Mouse (Mus musculus) forebrain, embryonic 11.5 days (tissue): ENCODE measurements around the gene Sin3b. TPM values are rescaled to one million over a fixed set of nuclear protein-coding genes. Genes with fewer than 3 reads are reported as not detected.
"Not testable (repeated sequence)": the region's sequence is repeated elsewhere in the genome, so short reads cannot be mapped to it uniquely, and the experiment has no call there.

Source experiments
- ATAC-seq: fragments of 200-750 bp; cut with Nextera tagmentation; replicated peaks from 2 replicates; pipeline ENCODE4 v1.8.0; 2017; ENCODE audit warnings: moderate TSS enrichment; ENCODE audit not compliant: low FRiP score
- DNase-seq: peaks from one replicate; pipeline ENCODE4 v3.0.0-alpha.2; 2017; ENCODE audit warnings: low spot score
- H3K27ac ChIP-seq: fragments of 300-500 bp; sonication (generic); 2 replicates; pipeline ENCODE4 v1.5.1; 2014; ENCODE audit warnings: low read depth, low read length
- H3K27me3 ChIP-seq: fragments of 300-500 bp; sonication (generic); 2 replicates; pipeline ENCODE4 v1.6.1; 2014; ENCODE audit warnings: mild to moderate bottlenecking, low read length, mixed read lengths; ENCODE audit not compliant: control insufficient read depth, insufficient read depth
- H3K36me3 ChIP-seq: fragments of 300-500 bp; sonication (generic); 2 replicates; pipeline ENCODE4 v1.6.1; 2014; ENCODE audit warnings: mild to moderate bottlenecking, low read length, moderate library complexity, mixed read lengths; ENCODE audit not compliant: control insufficient read depth, insufficient read depth
- H3K4me1 ChIP-seq: fragments of 300-500 bp; sonication (generic); replicated peaks from 2 replicates; pipeline ENCODE4 v1.6.1; 2014; ENCODE audit warnings: low read length, mixed read lengths; ENCODE audit not compliant: control insufficient read depth, insufficient read depth
- H3K4me2 ChIP-seq: fragments of 300-500 bp; sonication (generic); 2 replicates; pipeline ENCODE4 v1.6.1; 2014; ENCODE audit warnings: low read depth, mild to moderate bottlenecking, low read length, moderate library complexity, mixed read lengths; ENCODE audit not compliant: severe bottlenecking
- H3K4me3 ChIP-seq: fragments of 300-500 bp; sonication (generic); 2 replicates; pipeline ENCODE4 v1.5.1; 2014; ENCODE audit warnings: low read depth, low read length
- H3K9ac ChIP-seq: fragments of 300-500 bp; sonication (generic); 2 replicates; pipeline ENCODE4 v1.6.1; 2014; ENCODE audit warnings: low read length
- H3K9me3 ChIP-seq: fragments of 300-500 bp; sonication (generic); 2 replicates; pipeline ENCODE4 v1.6.1; 2016; ENCODE audit warnings: low read length, mixed read lengths; ENCODE audit not compliant: control insufficient read depth
- WGBS: fragments of 180-500 bp; shearing (Covaris S2); extraction: QIAGEN DNeasy Blood & Tissue Kit; methylation state at CpG from one replicate; pipeline ENCODE4 v1.1.7; 2014; 5-methylcytosine and 5-hydroxymethylcytosine counted together
- polyA plus RNA-seq: library from polyadenylated mRNA; unstranded; fragments of >200 nt; fragmentation: Nextera tagmentation; extraction: Ambion mirVana; gene quantifications from 2 replicates; pipeline ENCODE4 v1.2.1, GENCODE M21; 2014

Gene Sin3b
- polyA plus RNA-seq, 1 experiment from 2014 or later: 145 TPM

DNA sequence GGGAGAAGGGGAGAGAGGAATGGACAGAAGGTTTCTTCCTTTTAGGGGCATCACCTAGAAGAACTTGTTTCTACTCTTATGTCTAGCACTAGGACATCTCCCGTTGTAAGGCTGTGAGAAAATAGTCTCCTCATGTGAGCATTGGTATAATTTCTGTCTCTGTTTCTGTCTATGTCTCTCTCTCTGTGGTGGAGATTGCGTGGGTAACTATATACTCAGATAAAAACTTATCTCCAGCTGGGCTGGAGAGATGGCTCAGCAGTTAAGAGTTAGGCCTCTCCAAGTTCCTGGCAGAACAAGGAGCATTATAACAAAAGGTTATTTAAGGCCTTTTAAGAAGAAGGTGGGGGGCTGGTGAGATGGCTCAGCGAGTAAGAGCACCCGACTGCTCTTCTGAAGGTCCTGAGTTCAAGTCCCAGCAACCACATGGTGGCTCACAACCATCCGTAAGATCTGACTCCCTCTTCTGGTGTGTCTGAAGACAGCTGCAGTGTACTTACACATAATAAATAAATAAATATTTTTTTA, 39.4 kb upstream of the Sin3b start:
- not testable (repeated sequence) for H3K27me3 ChIP-seq, H3K4me3 ChIP-seq, ATAC-seq, H3K27ac ChIP-seq, H3K36me3 ChIP-seq, H3K9ac ChIP-seq, H3K4me1 ChIP-seq, H3K9me3 ChIP-seq, H3K4me2 ChIP-seq, DNase-seq
- WGBS: 90% methylated on average over 5 of the region's 5 CpGs

DNA sequence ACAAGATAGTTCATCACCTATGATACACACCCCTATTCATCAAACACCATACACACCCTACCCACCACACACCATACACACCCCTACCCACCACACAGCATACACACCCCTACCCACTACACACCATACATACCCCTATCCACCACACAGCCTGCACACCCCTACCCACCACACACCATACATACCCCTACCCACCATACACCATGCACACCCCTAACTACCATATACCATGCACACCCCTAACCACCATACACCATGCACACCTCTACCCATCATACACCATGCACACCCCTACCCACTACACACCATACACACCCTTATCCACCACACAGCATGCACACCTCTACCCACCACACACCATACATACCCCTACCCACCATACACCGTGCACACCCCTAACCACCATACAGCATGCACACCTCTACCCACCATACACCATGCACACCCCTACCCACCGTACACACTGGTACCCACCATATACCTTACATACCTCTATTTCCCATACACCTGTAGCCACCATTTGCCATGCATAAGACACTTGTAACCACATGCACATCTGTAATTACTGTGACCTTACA, 24.6 kb upstream of the Sin3b start:
- H3K9me3 ChIP-seq: no peaks in the 10 kb centered on the region
- H3K4me1 ChIP-seq: no peaks in the 10 kb centered on the region
- 91% methylated on average over 2 of the region's 2 CpGs for WGBS
- H3K4me3 ChIP-seq: no peak overlapping the region
- no peaks in the 10 kb centered on the region for H3K27me3 ChIP-seq
- no peak for ATAC-seq
- no peak overlapping the region for H3K9ac ChIP-seq
- no peaks in the 10 kb centered on the region for H3K36me3 ChIP-seq
- no peak overlapping the region for H3K4me2 ChIP-seq
- DNase-seq: no peak
- H3K27ac ChIP-seq: no peak overlapping the region

GRCm38 (mm10) chr8:72712569-72712968, 10.5 kb upstream of the Sin3b start:
- Histone ChIP-seq H3K9ac (no peak overlapping the region), H3K4me2 (no peak overlapping the region), H3K27ac (no peak overlapping the region), H3K4me3 (no peak overlapping the region), H3K9me3 (no peaks in the 10 kb centered on the region), H3K4me1 (no peaks in the 10 kb centered on the region), H3K36me3 (no peaks in the 10 kb centered on the region), H3K27me3 (no peaks in the 10 kb centered on the region)
- ATAC-seq (no peak), DNase-seq (no peak)
- WGBS: 59% methylated on average over 6 of the region's 6 CpGs

- DNase-seq (no peak), ATAC-seq (no peak)
- H3K4me3 ChIP-seq: no peak overlapping the region
- H3K27ac ChIP-seq: no peak overlapping the region
- H3K36me3 ChIP-seq: no peaks in the 10 kb centered on the region
- H3K9ac ChIP-seq: no peak overlapping the region
- no peaks in the 10 kb centered on the region for H3K27me3 ChIP-seq
- H3K9me3 ChIP-seq: no peaks in the 10 kb centered on the region
- no peaks in the 10 kb centered on the region for H3K4me1 ChIP-seq
- H3K4me2 ChIP-seq: no peak overlapping the region
- 90% methylated on average over 5 of the region's 5 CpGs for WGBS
Observed at GRCm38 (mm10) chr8:72716594-72716993, 6.5 kb upstream of the Sin3b start.

DNA sequence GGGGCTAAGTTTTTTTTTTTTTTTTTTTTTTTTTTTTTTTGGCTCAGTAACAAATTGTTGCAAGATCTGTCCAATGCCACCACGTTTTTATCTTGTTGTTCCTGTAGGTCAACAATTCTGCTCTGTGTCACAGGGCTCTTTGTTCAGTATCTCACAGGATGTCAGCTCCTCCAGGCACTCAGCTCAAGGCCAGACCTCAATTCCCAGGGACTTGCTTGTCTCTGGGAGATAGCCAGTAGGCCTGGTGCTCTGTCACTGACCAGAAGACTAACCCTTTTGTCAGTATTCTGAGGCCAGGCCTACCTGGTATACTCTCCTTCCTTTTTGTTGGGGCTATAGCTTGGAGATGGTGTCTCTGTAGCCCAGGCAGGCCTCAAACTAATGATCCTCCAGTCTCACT, 2.5 kb upstream of the Sin3b start:
- H3K27me3 ChIP-seq: no peaks in the 10 kb centered on the region
- H3K4me3 ChIP-seq: no peak overlapping the region
- no peak overlapping the region for H3K4me2 ChIP-seq
- peaks cover 4% of the 10 kb centered on the region for H3K4me1 ChIP-seq
- H3K9me3 ChIP-seq: no peaks in the 10 kb centered on the region
- no peak overlapping the region for H3K9ac ChIP-seq
- WGBS: 36% methylated on average over 1 of the region's 1 CpGs
- ATAC-seq (no peak), DNase-seq (no peak)
- no peaks in the 10 kb centered on the region for H3K36me3 ChIP-seq
- no peak overlapping the region for H3K27ac ChIP-seq

- Histone ChIP-seq H3K4me1 (peaks cover 4% of the 10 kb centered on the region), H3K9me3 (no peaks in the 10 kb centered on the region), H3K36me3 (peaks cover 7% of the 10 kb centered on the region; the same call in 1 of the 2 replicates), H3K27ac (no peak overlapping the region), H3K4me3 (peak overlapping the region; percentile 90), H3K9ac (peak overlapping the region; percentile 91), H3K27me3 (no peaks in the 10 kb centered on the region), H3K4me2 (peak overlapping the region; percentile 95)
- under 1% methylated on average over 30 of the region's 30 CpGs for WGBS
- peak; percentile 62 for DNase-seq
- ATAC-seq: peak; percentile 45
Observed at GRCm38 (mm10) chr8:72723651-72724001, 541 bp downstream of the Sin3b start.

DNA sequence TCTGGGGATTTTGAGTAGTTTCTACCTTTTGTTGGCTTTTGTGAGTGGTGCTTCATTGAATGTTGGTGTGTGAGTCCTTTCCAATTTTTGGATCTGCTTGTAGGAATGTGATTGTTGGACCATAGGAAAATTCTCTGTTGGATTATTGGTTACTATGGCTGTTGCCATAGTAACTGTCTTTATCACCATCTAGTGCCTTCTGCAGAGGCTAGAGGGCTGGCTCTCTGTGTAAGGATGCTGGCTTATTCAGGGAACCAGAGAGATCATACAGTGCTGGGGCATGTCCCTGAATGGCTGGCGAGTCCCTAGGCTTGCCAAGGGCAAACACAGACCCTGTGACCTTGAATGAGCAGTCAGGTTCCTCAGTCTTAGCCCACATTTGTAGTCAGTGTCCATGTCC, 5.6 kb downstream of the Sin3b start:
- DNase-seq (no peak), ATAC-seq (no peak)
- no peak overlapping the region for H3K4me2 ChIP-seq
- peaks cover 24% of the 10 kb centered on the region for H3K36me3 ChIP-seq
- no peaks in the 10 kb centered on the region for H3K9me3 ChIP-seq
- H3K27ac ChIP-seq: no peak overlapping the region
- H3K4me3 ChIP-seq: no peak overlapping the region
- H3K9ac ChIP-seq: no peak overlapping the region
- 86% methylated on average over 1 of the region's 1 CpGs for WGBS
- peaks cover 4% of the 10 kb centered on the region for H3K4me1 ChIP-seq
- H3K27me3 ChIP-seq: no peaks in the 10 kb centered on the region

DNA sequence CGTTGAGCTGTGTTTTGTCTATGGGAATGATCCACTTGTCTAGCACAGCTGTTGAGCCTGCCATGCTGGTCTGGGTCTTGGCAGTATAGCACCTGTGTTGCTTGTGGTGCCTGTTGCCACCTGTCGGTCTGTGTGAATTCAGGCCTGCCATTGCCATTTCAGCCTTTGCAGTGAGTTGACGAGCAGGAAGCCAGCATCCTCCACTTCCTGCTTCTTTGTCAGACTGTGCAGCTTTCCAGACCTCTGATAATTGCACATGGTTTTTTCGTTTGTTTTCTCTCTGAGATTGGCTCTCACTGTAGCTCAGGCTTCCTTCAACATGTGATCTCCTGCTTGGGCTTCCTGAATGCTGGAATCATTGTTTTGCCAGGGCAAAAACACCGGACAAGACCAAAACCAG, 11.9 kb downstream of the Sin3b start:
- WGBS: 91% methylated on average over 5 of the region's 5 CpGs
- Histone ChIP-seq H3K4me3 (no peak overlapping the region), H3K9ac (no peak overlapping the region), H3K4me2 (no peak overlapping the region), H3K36me3 (peaks cover 33% of the 10 kb centered on the region), H3K4me1 (no peaks in the 10 kb centered on the region), H3K9me3 (no peaks in the 10 kb centered on the region), H3K27me3 (no peaks in the 10 kb centered on the region), H3K27ac (no peak overlapping the region)
- no peak for DNase-seq
- no peak for ATAC-seq

GRCm38 (mm10) chr8:72736868-72737267, 13.8 kb downstream of the Sin3b start:
- H3K9me3 ChIP-seq: no peaks in the 10 kb centered on the region
- DNase-seq (no peak), ATAC-seq (no peak)
- peaks cover 26% of the 10 kb centered on the region for H3K36me3 ChIP-seq
- no peak overlapping the region for H3K27ac ChIP-seq
- no peaks in the 10 kb centered on the region for H3K27me3 ChIP-seq
- H3K4me1 ChIP-seq: no peaks in the 10 kb centered on the region
- H3K9ac ChIP-seq: no peak overlapping the region
- no peak overlapping the region for H3K4me2 ChIP-seq
- H3K4me3 ChIP-seq: no peak overlapping the region
